Mouse (Mus musculus) erythroid progenitor cell, adult 5-6 weeks (primary cell): Measurements from ENCODE around the gene Slc50a1. TPM values are rescaled to one million over a fixed set of nuclear protein-coding genes. Genes with fewer than 3 reads are reported as not detected.

Experiments used
- ATAC-seq: replicated peaks from 2 replicates; pipeline ENCODE4 v1.8.0; 2016; ENCODE audit warnings: moderate number of reproducible peaks, mild to moderate bottlenecking, moderate TSS enrichment, inconsistent platforms; ENCODE audit not compliant: poor library complexity, low FRiP score, severe bottlenecking
- total RNA-seq, 2 experiments: library from RNA; stranded (forward) in 1 of 2; stranded (reverse) in 1 of 2; fragments of 150-400 nt in 1 of 2; fragments of 186-747, 209-891 nt in 1 of 2; gene quantifications; 2 replicates each; pipeline versions ENCODE4 v1.2.3 to v1.2.4; 2015 to 2017; ENCODE audit warnings: low replicate concordance in 2 of 2

Slc50a1 gene
- total RNA-seq, 2 experiments from 2014 or later, result 9.7 to 35.6 TPM

GRCm38 (mm10) chr3:89296761-89297396 is 26.5 kb upstream of the Slc50a1 start:
- ATAC-seq, result no peak

DNA sequence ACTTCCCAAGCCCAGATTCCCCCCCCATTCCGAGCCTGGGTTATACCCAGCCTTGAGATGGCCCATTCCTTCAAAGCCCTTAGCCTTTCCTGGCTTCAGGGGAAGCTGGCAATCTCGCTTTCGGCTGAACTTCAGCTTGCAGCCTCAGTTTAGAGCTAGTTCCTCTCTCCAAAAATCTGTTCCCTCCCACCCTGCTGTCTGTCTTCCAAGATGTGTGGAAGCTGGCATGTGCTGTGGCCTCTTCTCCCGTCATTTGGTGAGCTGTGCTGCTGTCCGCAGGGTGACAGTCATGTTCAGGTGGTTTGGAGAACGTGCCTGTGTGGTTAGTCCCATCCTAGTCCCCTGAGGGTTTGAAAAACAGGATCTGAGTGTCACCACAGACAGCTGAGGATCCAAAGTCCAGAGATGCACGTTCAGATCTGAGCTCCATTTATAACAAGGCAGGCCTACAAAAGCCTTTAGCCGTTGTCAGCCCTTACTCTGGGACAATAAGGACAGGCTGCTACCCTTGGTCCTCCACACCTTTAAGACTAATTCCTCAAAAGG is 25.4 kb upstream of the Slc50a1 start:
- ATAC-seq, result no peak

DNA sequence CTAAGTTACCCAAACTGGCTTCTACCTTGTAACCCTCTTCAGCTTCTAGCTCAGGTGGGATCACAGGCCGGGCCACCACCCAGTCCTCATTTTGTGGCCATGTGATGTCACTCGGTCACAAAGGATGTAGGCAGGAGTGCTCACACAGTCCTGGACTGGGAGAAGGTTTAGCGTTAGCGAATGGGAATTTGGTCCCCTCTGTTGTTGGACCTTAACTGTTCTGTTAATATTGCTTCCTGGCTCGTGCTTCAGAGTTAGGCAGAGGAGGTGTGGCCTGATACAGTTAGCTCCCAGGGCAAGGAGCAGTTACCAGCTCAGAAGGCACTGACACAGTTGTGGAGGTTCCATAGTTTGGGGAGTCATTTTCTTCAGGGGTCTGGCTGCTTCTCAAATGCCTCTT is 23.8 kb upstream of the Slc50a1 start:
- no peak for ATAC-seq

GRCm38 (mm10) chr3:89293247-89293918 is 23.0 kb upstream of the Slc50a1 start:
- no peak for ATAC-seq

DNA sequence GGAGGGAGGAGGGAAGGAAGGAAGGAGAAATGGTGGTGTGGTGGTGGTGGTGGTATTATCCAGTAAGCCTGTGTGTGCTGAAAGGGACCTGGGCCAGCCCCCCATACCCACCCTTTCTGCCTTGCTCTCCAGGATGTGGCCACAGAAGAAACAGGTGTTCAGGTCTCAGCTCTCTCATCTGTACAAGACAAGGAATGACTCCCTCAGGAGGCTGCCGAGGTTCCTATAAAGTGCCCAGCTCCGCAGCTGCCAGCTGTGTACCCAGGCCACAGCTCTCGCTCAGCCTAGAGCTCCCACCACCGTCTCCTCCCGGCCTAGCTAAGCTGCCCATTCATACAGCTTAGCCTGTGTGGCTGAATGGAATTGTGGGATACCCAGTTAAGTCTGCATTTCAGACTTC is 21.9 kb upstream of the Slc50a1 start:
- no peak for ATAC-seq

- no peak for ATAC-seq
These were observed 21.5 kb upstream of the Slc50a1 start for GRCm38 (mm10) chr3:89291874-89292273.

DNA sequence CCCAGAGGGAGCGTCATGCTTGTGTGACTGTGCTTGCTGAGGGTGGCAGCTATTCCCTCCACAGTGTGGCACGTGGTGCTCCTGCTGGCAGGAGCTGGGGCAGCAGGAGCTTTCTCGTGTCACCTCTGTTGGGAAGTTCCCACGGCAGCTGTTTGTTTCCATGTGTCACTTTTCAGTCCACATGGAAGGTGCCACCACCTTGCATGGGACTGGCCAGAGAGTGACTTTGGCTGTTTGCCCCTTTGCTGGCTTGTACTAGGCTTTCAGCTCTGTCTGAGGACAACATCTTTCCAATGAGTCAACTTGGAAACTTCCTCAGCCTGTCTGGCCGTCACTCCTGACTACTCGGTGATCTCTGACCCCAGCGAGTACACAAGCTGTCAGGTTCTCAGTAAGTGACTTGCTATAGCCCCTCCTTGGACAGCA is 18.1 kb upstream of the Slc50a1 start:
- ATAC-seq, result no peak

DNA sequence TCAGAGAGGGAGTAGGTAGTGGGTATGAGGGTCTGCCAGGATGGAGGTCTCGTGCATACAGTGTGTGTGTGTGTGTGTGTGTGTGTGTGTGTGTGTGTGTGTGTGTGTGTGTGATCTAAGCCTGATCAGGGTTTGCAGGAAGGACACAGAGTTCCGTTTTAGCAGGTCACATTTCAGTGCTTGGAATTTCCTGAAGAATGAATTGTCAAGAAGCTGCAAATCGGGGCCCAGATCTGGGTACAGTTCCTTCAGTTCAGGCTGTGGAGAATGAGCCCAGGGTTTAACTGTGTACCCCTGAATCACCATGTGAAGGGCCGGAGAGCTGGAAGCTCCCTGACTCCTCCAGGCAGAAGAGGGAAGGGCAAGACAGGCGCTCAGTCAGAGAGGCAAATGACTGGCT is 16.9 kb upstream of the Slc50a1 start:
- no peak for ATAC-seq

GRCm38 (mm10) chr3:89285526-89285925 is 15.2 kb upstream of the Slc50a1 start:
- no peak for ATAC-seq

DNA sequence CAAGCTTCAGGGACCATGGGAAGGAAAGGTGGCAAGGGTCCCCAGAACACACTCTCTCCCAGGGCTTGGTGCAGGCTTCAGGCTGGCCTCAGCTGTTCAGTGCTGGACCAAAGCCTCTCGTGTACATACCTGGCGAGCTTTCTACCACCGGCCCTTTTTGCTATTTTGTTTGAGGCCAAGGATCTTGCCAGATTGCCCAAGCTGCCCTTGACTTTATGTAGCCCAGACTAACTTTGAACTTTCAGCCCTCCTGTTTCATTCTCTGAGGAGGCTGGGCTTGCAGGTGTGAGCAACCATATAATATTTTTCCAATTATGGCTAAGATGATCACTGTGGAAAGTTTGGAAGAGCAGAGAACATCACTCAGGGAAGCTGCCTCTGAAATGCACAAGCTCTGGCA is 13.9 kb upstream of the Slc50a1 start:
- no peak for ATAC-seq

DNA sequence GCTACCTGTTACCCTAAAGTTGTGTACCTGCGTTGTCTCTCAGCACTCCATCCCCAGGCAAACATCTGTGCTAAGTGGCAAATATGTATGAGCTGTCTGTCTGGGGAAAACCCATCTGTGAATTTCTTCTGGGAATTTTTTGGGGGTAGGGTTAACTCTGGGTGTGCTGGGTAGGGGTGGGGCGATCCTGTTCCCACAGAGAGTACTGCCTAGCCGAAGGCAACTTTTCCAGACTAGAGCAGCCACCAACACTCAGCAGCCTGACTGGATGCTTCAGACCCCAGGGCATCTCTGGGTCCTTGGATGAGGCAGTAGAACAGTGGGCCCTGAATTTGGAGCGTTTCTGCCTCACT is 11.9 kb upstream of the Slc50a1 start:
- ATAC-seq, result no peak

DNA sequence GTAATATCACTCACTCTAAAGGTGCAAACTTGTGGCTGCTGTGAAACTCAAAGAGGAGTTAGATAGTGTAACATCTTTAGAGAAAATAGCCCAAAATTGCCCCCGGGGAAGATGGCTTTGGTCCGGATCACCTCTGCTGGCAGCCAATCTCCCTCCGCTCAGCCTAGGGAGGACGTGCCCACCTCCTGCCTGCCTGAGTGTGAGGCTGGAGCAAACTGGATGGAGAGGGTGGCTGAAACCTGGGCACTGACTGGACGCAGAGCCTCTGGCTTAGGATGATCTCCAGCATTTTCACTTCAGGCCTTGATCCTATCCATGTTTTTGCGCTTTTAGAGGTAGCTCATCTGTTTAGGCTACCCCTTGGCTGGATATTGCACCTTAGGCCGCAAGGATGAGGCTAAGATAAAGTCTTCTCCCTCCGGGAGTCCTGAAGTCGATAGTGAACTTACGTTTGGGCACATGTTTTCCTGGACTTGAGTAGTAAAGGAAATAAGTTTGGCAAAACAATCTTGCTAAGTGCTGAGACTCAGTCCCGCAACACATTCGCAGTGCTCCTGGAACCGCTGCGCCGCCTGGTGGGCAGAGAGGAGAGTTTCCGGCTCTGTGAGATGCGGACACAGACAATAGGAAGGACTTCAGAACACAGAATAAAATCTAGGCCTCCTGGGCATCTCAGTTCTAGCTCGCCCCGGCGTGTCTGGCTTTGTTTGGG is 11.4 kb upstream of the Slc50a1 start:
- no peak for ATAC-seq

- ATAC-seq, result no peak
These were observed 10.5 kb upstream of the Slc50a1 start, which contains the start of gene Efna1 for GRCm38 (mm10) chr3:89280606-89281511. Efna1 (minus strand) TSS chr3:89281142.

DNA sequence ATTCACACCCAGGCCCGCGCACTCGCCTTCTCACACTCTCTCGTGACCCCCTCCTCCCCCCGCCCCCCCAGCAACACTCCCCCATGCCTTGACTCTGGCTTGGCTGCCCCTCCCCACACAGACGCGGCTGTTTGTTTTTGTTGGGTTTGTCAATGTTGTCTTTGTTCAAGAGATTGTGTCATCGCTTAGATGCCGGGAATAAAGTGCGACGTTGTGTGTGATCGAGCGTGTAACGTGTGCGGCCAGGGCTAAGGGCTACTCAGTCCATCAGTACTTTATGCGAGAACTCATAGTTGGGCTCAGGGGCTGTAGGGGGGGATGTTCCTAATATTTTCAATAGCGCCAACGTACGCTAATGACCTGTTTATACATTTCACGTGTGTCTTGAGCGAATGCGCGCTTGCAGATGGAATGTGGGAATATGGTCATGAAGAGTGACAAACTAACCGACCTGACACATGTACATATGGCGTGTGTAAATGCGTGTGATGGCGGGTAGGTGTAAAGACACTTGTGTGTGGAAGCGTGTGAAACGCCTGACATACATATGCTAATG is 9.8 kb upstream of the Slc50a1 start:
- ATAC-seq, result no peak

DNA sequence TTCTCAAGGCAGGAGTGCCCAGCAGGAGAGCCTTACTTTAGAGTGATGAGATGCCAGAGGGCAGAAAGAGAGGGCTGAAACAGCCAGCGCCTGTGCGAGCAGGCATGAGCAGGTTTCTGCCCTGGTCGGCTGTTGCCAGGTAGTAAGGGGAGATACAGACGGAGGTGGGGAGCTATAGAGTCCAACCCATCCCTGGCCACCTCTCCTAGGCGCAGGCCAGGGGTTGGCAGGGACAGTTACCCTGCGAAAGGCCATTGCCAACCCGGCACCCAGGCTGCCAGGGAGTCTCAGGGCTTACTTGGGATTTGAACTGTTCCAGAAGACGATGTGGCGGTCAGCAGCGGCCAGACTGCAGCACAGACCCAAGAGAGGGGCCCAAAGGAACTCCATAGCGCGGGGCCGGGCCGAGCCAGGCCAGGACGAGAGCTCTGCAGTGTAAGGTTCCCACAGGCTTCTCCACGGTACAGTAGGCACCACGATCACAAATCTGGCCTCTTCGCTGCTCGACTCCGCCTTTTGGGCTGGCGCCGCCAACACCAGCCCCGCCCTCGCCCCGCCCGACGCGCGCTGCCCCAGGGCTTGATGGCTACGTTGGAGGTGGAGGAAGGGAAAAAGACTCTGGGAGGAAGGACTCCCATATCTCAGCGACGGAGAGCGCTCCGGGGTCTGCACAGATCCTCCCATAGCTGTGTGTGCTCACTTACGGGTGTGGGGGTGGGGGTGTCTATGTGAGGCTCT is 9.0 kb upstream of the Slc50a1 start:
- no peak for ATAC-seq

DNA sequence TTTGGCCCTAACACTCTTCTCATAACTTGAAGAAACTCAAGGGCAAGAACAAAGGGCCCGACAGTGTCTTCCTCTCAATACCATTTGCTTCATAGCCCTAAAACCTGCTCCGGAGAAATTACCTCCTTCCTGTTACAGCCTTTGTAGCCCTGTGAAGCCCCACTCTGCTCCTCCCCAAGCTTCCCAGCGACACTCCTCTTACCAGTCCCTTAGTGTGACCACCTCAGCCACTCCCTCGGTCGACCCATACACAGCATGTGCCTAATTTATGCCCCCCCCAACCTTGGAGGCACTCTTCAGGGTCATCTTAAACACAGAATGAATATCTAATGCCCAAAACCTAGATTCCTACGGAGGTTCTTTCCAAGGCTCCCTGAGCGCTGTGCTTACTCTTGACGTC is 8.3 kb upstream of the Slc50a1 start:
- ATAC-seq, result no peak

- ATAC-seq, result no peak
These were observed 7.7 kb upstream of the Slc50a1 start for GRCm38 (mm10) chr3:89278107-89278506.

- ATAC-seq, result no peak
These were observed 7.1 kb upstream of the Slc50a1 start for GRCm38 (mm10) chr3:89277281-89278021.
